Mouse (Mus musculus): ENCODE results near the gene Hivep3.

The Hivep3 gene

DNA sequence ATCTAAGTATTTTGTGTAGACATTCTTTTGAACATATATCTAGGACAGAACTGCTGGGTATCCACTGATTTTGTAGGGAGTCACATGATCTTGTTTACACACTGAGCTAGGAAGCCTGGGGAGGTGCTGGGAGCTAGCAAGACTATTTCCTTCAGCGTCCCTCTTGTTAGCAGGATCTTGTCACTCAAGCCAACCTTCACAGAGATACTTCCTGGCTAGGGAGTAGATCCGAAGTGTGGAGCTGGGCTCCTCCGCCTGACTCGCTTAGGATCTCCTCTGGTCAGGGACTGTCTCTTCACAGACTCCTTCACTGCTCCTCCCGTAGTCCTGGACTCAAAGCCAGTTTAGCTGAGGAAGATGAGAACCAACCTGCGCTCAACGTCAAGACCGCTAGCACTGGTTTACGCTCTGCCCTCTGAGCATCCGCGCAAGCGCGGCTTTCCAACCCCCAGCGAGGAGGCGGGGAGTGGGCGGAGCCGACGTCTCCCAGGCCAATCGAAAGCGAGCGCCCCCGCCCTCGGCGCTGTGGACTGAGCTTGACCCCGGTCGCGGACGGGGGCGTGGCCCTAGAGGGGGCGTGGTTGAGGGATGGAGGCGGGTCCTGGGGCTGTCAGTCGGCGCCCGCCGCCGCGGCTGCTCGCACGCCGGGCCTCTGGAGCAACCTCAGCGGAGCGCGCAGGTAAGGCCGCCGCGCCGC, at the start of gene Hivep3:
Hivep3 (plus strand) TSS at position 601 of the 697 bp plus-strand sequence.
- DNase-seq = peak; percentile 99

DNA sequence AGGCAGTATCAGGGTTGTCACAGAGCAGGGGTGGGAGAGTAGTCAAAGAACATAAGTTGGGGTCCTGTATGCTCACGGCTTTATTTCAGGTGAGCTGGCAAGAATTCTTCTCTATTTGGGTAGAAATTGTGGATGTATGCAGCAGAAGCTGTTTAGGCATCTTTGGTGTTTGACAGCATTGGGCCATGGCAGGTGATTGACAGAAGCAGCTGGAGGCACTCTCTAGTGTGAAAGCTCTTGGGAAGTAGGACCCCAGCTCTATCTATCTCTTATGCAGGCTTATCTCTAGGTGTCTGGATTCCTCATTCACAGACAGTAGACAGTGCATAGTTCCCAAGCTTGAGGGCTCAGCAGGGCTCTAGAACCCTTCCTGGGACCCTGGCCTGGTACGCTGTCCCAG, 47.8 kb upstream of the Hivep3 start:
- DNase-seq = no peak

DNA sequence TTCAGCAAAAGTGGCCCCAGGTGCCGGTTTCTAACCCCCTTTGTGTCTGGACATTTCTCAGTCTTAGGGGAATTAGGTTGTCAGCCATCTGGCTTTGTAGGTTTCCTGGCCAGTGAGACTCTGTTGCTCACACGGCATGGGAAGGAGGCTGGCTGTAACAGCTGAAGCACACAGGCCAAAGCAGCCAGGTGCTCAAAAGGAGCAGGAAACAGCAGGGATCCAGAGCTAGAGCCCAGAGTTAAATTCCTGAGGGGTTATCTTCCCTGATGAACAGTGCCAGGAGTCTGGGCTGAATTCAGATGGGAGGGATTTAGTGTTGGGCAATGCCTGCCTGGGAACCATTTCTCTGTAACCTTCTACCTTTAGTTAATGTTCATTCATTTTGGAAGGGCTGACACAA, 35.2 kb upstream of the Hivep3 start:
- no peak for DNase-seq

DNA sequence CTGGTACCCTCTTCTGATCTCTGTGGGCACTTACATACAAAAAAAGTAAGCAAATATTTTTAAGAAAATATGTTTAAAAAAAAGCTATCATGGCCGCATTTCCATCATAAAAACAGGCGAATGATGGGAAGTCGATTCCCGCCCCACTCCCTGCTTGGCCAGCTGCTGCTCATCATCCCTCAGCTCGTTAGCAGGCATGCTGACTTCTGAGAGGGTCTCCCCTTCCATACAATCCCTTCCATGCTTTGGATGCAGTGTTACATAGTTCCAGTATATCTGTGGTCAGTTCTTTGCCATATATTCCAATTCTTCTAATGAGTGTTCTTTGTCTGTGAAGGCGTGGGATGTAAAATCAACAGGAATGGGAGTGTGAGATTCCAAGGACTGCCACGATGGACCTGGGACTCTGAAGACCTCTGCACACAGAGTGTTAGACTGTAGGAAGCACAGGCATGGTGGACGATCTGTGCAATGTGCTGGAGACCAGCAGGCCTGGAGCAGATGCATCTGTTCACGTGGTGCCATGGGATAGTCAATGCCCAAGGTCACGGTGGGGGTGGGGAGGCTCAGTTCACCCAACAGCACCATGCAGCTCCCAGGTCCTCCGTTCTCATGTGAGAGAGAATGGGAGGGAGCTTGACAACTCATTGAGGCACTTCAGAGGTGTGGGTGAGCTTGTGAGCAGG, 32.2 kb upstream of the Hivep3 start:
- no peak for DNase-seq

DNA sequence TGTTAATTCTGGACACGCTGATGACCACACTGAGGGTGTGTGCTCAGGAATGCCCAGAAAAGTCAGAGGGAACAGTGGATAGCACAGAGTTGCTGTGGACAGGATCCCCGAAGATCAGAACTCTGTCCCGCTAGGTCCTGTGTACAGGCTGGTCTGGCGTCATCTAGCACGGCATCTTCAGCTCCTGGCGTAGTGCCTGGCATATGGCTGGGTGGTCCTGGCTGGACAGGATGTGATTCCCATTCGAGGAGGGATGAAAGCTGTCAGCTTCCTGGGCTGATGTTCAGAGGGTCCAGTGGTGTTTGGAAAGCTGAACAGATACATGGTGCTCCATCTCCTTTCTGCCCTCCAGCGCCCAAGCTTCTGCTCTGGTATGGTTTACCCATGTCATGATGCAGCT, 29.6 kb upstream of the Hivep3 start:
- no peak for DNase-seq

DNA sequence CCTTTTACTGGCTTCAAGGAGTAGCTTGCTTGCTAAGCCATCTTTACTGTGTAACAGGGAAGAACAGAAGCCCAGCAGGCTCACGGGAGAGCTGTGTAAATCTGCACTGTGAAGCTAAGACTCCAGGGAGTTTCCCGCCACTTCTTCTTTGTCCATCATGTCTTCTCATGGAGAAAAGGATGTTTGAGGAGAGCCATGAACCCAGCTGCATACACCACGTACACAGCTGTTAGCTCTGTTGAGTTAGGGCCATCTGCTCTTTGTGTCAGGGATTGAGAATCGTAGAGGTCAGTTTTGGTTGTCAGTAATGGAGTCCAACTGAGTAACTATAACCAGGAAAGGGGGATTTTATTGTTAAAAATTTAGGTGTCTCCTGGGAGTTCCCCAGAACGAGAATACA, 26.3 kb upstream of the Hivep3 start:
- DNase-seq = no peak

DNA sequence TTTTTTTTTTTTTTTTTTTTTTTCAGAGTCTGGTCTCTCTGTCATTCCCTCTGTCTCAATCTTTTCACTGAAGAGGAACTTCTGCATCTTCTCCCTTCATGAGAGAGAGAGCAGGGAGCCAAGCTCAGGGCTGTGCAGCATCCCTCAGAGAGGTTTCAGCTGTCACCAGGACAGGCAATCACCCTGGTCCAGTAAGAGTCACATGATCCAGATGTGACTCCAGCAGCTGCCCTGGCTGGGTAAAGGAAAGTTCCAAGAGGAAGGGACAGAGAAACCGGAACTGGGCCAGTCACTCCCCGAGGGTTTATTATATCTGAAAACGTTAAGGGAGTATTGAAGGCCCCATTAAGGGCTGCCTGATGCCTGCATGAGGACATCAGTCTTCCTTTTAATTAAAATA, 25.8 kb upstream of the Hivep3 start:
- DNase-seq = no peak

DNA sequence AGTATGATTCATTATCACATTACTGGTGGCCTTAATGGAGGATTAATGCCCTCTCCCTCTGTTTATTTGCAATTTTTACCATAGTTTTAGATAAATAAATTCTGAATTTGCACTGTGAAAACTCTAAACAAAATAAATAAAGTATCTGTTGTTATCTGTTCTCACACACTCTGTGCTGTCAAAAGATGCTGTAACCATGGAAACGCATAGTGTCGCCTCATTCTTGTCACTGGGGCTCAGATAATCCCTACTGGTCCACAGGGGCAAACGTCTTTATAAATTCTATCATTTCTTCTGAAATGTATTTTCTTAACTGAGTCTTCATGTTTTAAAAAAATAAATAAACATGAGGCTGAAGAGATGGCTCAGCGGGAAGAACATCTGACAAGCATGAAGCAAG, 23.4 kb upstream of the Hivep3 start:
- no peak for DNase-seq

DNA sequence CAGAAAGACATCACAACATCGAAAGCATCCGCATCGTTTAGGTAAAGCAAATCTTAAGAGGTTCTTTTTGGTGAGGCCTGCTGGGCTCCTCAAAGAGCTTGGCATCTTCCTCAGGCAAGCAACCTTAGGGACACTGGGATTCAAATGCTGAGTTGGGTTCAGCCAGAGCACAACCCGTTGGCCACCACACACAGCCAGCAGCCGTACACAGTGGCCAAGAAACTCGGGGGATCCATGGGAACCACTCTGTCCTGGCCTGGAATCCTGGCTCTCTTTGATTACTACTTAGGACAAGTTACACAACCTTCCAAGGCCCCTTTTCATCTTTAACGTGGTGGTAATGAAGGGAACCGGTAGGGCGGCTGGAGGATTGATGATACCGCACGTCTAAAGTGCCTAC, 16.1 kb upstream of the Hivep3 start:
- peak; percentile 7 for DNase-seq

DNA sequence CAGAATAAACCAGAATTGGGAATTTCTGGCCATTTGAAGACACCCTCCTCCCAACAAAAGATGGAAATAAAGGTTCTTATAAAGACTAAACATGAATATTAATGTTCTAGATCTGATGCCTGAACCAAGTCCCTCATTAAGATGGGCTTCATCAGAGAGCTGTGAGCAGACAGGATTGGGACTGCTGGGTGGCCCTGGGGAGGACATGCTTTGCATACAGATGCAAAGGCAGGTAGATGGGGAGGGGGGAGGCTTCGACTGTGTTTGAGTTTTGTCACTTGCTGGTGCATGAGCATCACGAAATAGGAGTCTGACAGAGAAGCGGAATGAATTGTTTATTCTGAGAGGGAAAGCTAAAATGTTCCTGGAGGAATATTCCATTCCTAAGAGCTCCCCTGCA, 12.1 kb upstream of the Hivep3 start:
- DNase-seq = no peak

DNA sequence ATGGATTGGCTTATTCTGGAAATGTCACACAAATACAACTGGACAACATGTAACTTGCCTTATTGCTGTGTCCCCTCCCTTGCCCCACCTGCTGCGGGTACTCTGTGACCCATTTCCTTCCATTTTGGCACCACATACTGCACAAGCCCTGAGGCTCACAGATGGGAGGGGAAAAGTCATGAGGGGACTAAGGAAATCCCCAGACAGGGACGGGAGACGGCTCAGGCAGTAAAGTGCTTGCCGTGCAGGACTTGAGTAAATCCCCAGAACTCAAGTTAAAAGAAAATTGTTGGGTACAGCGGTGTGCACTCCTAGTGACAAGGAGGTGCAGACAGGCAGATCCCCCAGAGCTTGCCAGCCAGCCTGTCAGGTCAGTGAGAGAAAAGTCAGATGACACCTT, 7.5 kb upstream of the Hivep3 start:
- DNase-seq = no peak

DNA sequence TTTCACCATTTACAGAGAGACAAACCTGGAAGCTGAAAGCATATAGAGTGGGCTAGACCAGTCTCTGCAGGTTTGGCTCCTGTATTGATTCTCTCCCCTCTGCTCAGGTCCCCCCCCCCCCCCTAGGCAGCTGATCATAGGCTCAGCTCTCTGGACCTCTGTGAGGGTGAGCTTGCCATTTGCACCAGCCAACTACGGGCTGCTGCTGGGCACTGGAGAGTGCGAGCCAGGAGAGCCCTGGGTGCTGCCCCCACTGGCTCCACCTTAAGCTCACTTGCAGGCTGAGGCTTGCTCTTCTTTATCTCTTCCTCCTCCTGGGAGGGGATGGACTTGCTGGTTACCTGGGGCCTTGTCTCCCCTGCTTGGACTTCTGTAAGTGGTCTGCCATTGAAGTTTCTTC, 5.7 kb upstream of the Hivep3 start:
- no peak for DNase-seq

DNA sequence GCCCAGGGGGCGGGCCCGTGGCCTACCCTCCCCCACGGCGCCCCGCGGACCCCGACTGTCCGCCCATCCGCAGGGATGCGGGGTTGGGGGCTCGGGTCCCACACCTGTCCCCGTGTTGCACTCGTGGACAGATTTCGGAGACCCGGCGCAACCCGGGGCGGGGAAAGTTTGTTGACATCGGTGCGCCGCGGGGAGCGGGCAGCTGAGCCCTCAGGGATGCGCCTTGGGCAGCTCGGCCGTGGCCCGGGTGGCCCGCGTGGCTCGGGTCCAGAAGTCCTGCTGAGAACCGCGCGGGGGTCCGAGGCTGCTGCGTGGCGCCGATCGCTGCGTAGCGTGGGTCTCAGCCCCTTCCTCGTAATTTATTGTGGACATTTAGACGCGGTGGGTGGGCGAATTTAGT, 358 bp downstream of the Hivep3 start:
- peak; percentile 52 for DNase-seq

DNA sequence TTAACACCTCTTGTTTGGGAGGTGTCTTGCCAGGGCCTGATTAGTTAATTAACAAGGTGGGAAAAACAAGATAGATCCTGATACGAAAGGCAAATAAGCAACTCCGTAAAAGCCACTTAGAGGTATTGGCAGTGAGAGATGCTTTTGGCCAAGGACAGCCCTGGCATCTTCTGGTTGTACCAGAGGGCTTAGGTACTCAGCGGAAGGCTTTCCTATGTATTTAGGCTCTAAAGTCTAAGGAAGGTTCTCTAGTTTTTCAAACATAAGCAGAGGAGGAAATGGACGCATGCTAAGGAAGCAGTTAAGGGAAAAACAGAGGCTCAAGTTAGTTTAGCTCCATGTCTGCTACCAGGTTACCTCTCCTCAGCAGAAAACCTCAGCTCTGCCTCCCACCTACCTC, 768 bp downstream of the Hivep3 start:
- no peak for DNase-seq

DNA sequence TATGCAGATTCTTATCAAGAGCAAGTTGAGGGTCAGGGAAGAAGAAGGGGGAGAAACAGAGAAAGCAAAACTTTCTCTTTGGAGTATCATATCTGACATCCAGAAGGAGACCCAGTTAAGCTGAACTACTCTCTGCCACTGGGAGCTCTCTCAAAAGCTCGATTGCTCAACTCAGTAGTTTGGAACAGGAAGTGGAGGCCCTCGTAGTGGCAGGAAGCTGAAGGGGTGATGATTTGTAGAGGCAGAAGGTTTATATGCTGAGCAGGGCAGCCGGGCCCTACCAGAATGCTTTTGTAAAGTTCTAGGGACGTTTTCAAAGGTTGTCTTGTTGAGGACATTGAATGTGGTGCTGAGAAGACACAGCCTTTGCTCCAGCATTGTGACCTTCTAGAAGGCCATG, 5.1 kb downstream of the Hivep3 start:
- no peak for DNase-seq

DNA sequence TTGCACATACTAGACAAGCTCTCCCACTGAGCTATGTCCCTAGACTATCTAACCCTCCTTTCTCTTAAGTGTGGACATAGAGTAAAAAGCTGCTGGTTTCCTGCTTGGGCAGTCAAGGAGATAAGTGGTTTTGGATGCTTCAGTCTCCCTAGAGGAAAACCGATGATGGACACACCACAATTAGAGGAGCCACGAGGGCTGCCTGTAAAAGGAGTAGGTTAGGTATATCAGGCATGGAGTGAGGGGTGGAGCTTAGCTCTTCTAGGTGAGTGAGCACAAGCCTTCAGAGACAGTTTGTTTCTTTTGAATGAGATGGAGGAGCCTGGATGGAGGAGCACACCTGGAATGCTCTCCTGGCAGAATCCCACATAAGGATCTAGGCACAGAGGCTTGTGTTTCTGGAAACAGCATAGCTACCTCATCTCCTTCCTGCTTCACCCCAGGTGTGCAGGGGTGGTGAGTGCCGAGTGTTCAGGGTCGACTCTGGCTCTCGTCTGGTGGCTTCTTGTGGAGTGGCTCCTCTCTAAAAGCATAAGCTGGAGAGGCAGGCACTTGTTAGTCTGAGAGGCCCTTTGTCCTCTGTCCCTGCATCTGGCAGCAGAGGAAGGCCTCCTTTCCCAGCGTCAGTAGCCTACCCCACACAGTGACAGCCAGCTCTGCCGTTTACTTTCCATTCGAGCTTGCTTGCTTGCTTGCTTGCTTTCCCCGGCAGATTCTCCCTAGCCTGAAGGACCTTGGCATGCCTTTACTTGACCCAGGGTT, 5.9 kb downstream of the Hivep3 start:
- no peak for DNase-seq

DNA sequence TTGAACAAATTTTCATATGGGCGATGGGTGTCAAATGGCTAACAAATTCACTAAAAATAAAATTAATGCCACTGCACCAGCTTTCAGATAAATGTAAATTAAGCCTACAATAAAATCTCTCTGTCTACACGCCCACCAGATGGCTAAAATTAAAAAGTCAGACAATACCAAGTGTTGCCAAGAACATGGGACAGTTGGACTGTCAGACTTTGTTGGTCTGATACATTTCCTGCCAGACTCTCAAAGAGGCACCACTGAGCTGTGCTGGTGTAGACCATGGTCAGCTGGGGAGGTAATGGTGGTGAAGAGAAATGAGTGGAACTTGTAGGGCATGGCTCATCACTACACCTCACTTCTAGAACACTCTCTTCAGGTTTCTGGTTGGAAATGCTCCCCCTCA, 14.8 kb downstream of the Hivep3 start:
- DNase-seq = no peak

DNA sequence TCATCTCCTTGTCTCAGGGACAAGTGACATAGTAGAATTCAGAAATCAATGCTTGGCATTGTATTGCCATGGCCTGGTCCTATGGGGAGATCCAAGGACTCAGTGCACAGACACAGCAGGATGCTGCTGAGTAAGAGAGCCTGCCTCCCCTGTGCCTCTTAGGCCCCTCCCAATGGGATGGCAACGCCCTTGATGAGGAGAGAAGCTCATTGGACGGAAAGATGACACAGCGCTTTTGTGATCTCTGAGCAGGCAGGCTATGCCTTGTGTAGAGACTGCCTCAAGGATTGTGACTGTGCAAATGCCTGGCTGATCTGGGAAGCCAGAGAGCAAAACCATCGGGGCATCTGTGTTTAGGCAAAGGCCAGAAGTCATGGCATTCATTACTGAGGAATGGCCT, 16.6 kb downstream of the Hivep3 start:
- no peak for DNase-seq

DNA sequence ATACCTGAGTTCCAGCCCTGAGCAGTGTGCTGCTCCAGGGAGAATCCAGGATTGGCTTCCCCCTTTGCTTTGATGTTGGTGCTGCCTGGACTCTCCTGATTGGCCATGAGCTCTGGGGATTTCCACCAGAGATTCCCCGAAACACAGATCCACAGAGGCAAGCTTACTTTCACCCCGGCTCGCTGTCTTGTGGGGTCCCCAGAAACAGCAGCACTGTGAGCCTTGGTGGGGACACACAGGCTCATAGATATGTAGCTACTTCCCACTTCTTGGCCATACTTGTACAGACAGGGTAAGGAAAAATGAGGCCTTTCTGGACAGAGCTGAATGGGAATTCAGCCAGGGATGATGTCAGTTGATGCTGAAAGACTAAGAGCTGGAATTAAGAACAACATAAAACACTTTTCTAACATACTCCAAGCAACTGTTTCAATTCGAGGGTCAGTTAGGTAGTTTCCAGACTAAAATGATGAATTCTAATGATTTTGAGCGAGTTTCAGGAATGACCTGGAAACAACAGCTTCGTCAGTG, 17.2 kb downstream of the Hivep3 start:
- no peak for DNase-seq

DNA sequence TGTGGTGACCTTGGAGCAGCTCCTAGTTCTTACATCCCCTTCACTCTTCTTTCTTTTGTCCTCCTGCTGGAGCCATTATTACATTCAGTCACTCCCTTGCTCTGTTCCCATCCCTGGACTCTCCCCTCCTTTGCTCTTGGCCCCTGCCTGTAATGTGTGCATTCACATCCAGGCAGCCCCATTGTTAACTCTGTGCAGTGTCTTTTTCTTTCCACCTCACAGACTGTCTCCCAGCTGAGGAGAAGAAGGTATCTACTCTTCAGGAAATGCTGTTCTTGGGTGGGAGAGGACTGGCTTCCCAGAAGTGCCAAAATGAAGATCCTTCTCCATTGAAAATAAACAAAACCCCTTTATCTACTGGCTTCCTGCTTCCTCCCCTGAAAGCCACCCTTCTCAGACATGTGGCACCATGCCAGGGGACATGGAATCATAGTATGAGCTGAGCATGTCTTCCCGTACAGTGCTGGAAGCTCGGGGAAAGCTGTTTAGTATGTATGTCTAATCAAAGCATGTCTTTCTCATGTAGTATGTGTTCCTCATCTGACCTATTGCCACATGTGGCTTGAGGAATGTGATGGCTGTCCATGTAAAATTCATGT, 17.9 kb downstream of the Hivep3 start:
- DNase-seq = no peak

DNA sequence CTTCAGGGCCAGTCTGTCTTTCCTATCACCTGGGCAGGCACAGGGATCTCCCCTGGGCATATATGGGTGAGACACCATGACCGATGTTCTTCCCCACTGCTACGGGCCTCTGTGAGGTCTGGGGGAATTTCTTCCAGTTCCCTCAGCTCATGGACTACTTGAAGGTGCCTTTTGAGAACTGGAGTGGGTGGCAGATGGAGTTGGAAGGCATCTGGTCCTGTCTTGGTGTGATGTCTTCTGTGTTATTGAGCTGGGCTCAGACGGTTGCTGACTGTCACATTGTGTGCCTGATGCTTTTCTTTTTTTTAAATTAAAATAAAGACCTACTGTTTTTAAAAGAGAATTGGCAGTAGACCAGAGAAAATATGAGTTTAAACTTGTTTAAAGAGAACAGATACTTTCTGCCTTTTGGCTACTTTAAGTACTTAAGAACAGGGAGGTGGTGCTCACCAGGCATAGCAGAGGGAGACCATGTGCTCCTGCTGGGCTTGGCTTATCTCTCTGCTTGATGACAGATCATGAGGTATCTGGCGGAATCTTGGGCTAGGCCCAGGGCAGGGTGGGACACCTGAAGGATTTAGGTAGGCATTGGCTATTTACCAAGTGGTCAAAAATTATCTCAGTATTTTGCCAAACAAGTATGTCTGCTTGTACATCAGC, 26.1 kb downstream of the Hivep3 start:
- no peak for DNase-seq

DNA sequence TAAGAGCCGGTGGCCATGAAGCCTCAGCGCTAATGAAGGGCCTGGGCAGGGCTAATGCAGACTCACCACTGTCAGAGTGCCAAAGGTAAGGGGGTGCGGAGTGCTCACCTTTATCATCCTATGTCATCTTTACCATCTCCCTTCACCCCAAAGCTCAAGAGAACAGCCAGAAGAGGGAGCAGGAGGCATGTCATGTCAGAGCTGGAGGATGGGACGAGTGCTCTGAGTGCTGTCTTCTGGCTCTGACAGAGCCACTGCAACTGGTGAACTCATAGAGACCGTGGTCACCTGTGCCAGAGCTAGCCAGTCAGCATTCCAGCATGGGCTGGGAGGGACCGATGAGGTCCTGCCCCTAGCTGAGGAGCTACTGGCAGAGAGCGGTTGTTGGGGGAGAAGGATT, 27.2 kb downstream of the Hivep3 start:
- no peak for DNase-seq
